Mouse (Mus musculus) liver, embryonic 14.5 days (tissue): Measurements from ENCODE around the gene Eefsec.

Experiments
- CTCF ChIP-seq: IDR thresholded peaks from 2 replicates; pipeline ENCODE4 v1.5.1; 2016; ENCODE audit warnings: antibody characterized with exemption, low read depth, control low read depth
- EP300 ChIP-seq: IDR thresholded peaks from 2 replicates; pipeline ENCODE4 v1.6.1; 2016; ENCODE audit warnings: antibody characterized with exemption, low read depth

GRCm38 (mm10) chr6:88445661-88446060 is 678 bp downstream of the Eefsec start:
- TF ChIP-seq CTCF (no peak), EP300 (no peak)
